In genomic region chr8:110722414-110723011, GRCm38 (mm10) we compare ENCODE assay signal across 8 mouse cellular contexts. TPM values are rescaled to one million over a fixed set of nuclear protein-coding genes. Genes with fewer than 3 reads are reported as not detected.
DNase-seq lines count a peak whose midpoint lies in the region; ATAC-seq and TF ChIP-seq lines count a peak whose summit lies in the region.

No protein-coding gene starts in this region.

- peaks cover 1% of the 10 kb centered on the region for H3K79me3 ChIP-seq in C2C12 (ENCODE audit: low read depth)

- no peaks in the 10 kb centered on the region for H3K79me2 ChIP-seq in heart, adult 2 months (replicated peaks; ENCODE audit: control insufficient read depth, insufficient read depth, low read length)
- H3K79me2 ChIP-seq in C2C12 (ENCODE audit: control insufficient read depth, insufficient read depth) = peaks cover 7% of the 10 kb centered on the region

- H3K27me3 ChIP-seq in heart, adult 2 months (ENCODE audit: control insufficient read depth, insufficient read depth, low read length) = no peaks in the 10 kb centered on the region
- no peaks in the 10 kb centered on the region for H3K27me3 ChIP-seq in C2C12 (ENCODE audit: control insufficient read depth, insufficient read depth, insufficient read length)
- no peaks in the 10 kb centered on the region for H3K27me3 ChIP-seq in forebrain, embryonic 16.5 days (replicated peaks; ENCODE audit: control insufficient read depth, insufficient read depth, low read length)
- H3K27me3 ChIP-seq in liver, embryonic 14.5 days (ENCODE audit: control insufficient read depth, insufficient read depth, low read length) = peaks cover 28% of the 10 kb centered on the region

- peak overlapping the region; percentile 89 for H3K4me2 ChIP-seq in forebrain, embryonic 16.5 days (ENCODE audit: low read length)
- peak overlapping the region; percentile 58 for H3K4me2 ChIP-seq in liver, embryonic 14.5 days (ENCODE audit: low read depth)

- no peak for TF ChIP-seq CTCF in heart, adult 2 months (IDR thresholded peaks at IDR 0.05)
- no peak for TF ChIP-seq CTCF in C2C12 (IDR thresholded peaks at IDR 0.05; ENCODE audit: control insufficient read depth, insufficient read depth, insufficient read length)
- TF ChIP-seq CTCF in liver, embryonic 14.5 days (IDR thresholded peaks at IDR 0.05; ENCODE audit: low read depth) = no peak

- 43% methylated on average over 11 of the region's 11 CpGs for WGBS in heart, adult 2 months
- 40% methylated on average over 11 of the region's 11 CpGs for WGBS in forebrain, embryonic 16.5 days
- WGBS in liver, embryonic 14.5 days (ENCODE audit: insufficient replicate concordance) = 53% methylated on average over 11 of the region's 11 CpGs

- peak overlapping the region; percentile 38; the same call in 1 of the 2 replicates for H3K4me3 ChIP-seq in heart, adult 2 months
- H3K4me3 ChIP-seq in C2C12 (ENCODE audit: insufficient read depth, poor library complexity, severe bottlenecking) = peak overlapping the region; percentile 45
- peak overlapping the region; percentile 82 for H3K4me3 ChIP-seq in forebrain, embryonic 16.5 days (replicated peaks; ENCODE audit: low read length)
- peak overlapping the region in 1 of 2 experiments; percentile 58; a peak in 2 of 4 replicates for H3K4me3 ChIP-seq in liver, embryonic 14.5 days (ENCODE audit: insufficient read depth in 1 of 2, low read depth in 2 of 2, low read length in 2 of 2)

- H3K9ac ChIP-seq in heart, adult 2 months (ENCODE audit: low read depth, low read length) = peak overlapping the region; percentile 90
- peak overlapping the region; percentile 94 for H3K9ac ChIP-seq in forebrain, embryonic 16.5 days (replicated peaks; ENCODE audit: low read depth, low read length)
- no peak overlapping the region for H3K9ac ChIP-seq in liver, embryonic 14.5 days (replicated peaks)

- H3ac ChIP-seq in C2C12 (ENCODE audit: control insufficient read depth, insufficient read length, low read depth) = peak overlapping the region; percentile 16

- H3K36me3 ChIP-seq in heart, adult 2 months (ENCODE audit: control insufficient read depth, insufficient read depth, low read length) = no peaks in the 10 kb centered on the region
- H3K36me3 ChIP-seq in C2C12 (ENCODE audit: control insufficient read depth, insufficient read depth) = no peaks in the 10 kb centered on the region
- H3K36me3 ChIP-seq in forebrain, embryonic 16.5 days (ENCODE audit: control insufficient read depth, insufficient read depth) = peaks cover 4% of the 10 kb centered on the region; the same call in 1 of the 2 replicates
- no peaks in the 10 kb centered on the region for H3K36me3 ChIP-seq in liver, embryonic 14.5 days (replicated peaks; ENCODE audit: control insufficient read depth, insufficient read depth, low read depth)

- no peak for TF ChIP-seq EP300 in heart, adult 2 months (IDR thresholded peaks at IDR 0.05; ENCODE audit: insufficient read depth, low read depth, low read length)
- TF ChIP-seq EP300 in liver, embryonic 14.5 days (IDR thresholded peaks at IDR 0.05; ENCODE audit: low read depth) = no peak

- H3K9me3 ChIP-seq in forebrain, embryonic 16.5 days (ENCODE audit: control insufficient read depth, low read length) = no peaks in the 10 kb centered on the region
- H3K9me3 ChIP-seq in liver, embryonic 14.5 days (ENCODE audit: control insufficient read depth, low read length) = no peaks in the 10 kb centered on the region

- intact Hi-C loops in heart, adult 2 months (cut with DNase I) = no loop called here
- intact Hi-C loops in heart, postnatal 10 days (cut with DNase I) = no loop called here

- DNase-seq in heart, adult 2 months = no peak
- no peak for DNase-seq in heart, postnatal 10 days
- no peak for DNase-seq in liver, embryonic 14.5 days (ENCODE audit: low read depth in 3 of 3, low spot score in 3 of 3)
- DNase-seq in adrenal gland, adult (ENCODE audit: inconsistent age in 2 of 2, low spot score in 1 of 2) = no peak
- no peak for DNase-seq in urinary bladder, adult 18-20 months (ENCODE audit: low spot score in 2 of 2)
- no peak for DNase-seq in frontal cortex, postnatal 14 days (ENCODE audit: low spot score in 2 of 2)

- no peak; the same call in 1 of the 2 replicates for ATAC-seq in forebrain, embryonic 16.5 days
- ATAC-seq in liver, embryonic 14.5 days (ENCODE audit: insufficient read depth) = no peak

- TF ChIP-seq POLR2A in heart, adult 2 months (IDR thresholded peaks at IDR 0.05; ENCODE audit: insufficient read depth, low read depth, low read length) = no peak

- peaks cover 19% of the 10 kb centered on the region for H3K4me1 ChIP-seq in heart, adult 2 months (ENCODE audit: control insufficient read depth, insufficient read depth, low read length)
- peaks cover 74% of the 10 kb centered on the region for H3K4me1 ChIP-seq in forebrain, embryonic 16.5 days (replicated peaks; ENCODE audit: control insufficient read depth, insufficient read depth, low read length)
- H3K4me1 ChIP-seq in liver, embryonic 14.5 days (replicated peaks; ENCODE audit: control insufficient read depth in 2 of 2, insufficient read depth in 2 of 2, low read length in 1 of 2) = peaks cover 0 to 6% of the 10 kb centered on the region in 2 experiments; a peak in 2 of 4 replicates

- H3K27ac ChIP-seq in heart, adult 2 months = no peak overlapping the region; the same call in 1 of the 2 replicates
- H3K27ac ChIP-seq in forebrain, embryonic 16.5 days (ENCODE audit: low read length) = peak overlapping the region; percentile 66
- no peak overlapping the region for H3K27ac ChIP-seq in liver, embryonic 14.5 days

TF ChIP-seq in C2C12, 6 proteins besides CTCF, POLR2A, EP300 and RAD21:
- no peak for TF ChIP-seq MYOG (IDR thresholded peaks at IDR 0.05; ENCODE audit: control insufficient read depth, extremely low read depth, insufficient read length)
- TF ChIP-seq MYOD1 (IDR thresholded peaks at IDR 0.05; ENCODE audit: control insufficient read depth, insufficient read length, low read depth) = no peak
- TF ChIP-seq MAX (IDR thresholded peaks at IDR 0.05) = no peak
- TF ChIP-seq FOSL1 (IDR thresholded peaks at IDR 0.05; ENCODE audit: insufficient read depth, low read length, poor library complexity, severe bottlenecking) = no peak
- TF ChIP-seq CEBPB (IDR thresholded peaks at IDR 0.05; ENCODE audit: low read depth) = no peak
- TF ChIP-seq USF1 (IDR thresholded peaks at IDR 0.05; ENCODE audit: low read depth) = no peak

RNA-seq across cellular contexts. Expression of gene Mtss1l, which starts 1.2 kb away (rescaled TPM):
- 10 to 100 TPM; 38.8 to 39.6 TPM for total RNA-seq in heart, adult 2 months (2021)
- polyA plus RNA-seq in heart, adult 2 months (2012; rRNA removed) = 34.3 and 39.7 TPM in 2 replicates
- total RNA-seq in heart, postnatal 10 days (2021) = 10 to 100 TPM; 36.2 to 39.6 TPM
- polyA plus RNA-seq in C2C12 (2012; fragmentation: generic; extraction: Trizol) = 26.1 TPM
- polyA plus RNA-seq in forebrain, embryonic 16.5 days (2015; fragmentation: Nextera tagmentation; extraction: Ambion mirVana) = 24.6 and 24.8 TPM in 2 replicates
- 2.6 and 2.7 TPM in 2 replicates for polyA plus RNA-seq in liver, embryonic 14.5 days (2012; rRNA removed)
- polyA plus RNA-seq in liver, embryonic 14.5 days (2014; fragmentation: Nextera tagmentation; extraction: Ambion mirVana) = 0.52 and 0.82 TPM in 2 replicates
